Mouse (Mus musculus) small intestine, adult 2 months (tissue): ENCODE data around the gene Mlx.

Experiments used
- CTCF ChIP-seq: fragments of 200-500 bp; IDR thresholded peaks from 2 replicates; pipeline ENCODE4 v1.5.1; 2012; ENCODE audit warnings: low read depth, mild to moderate bottlenecking, control low read depth, inconsistent platforms, low read length, moderate library complexity, mixed read lengths; ENCODE audit not compliant: insufficient replicate concordance, insufficient read length; ENCODE audit errors: extremely low read depth
- POLR2A ChIP-seq: fragments of 200-500 bp; IDR thresholded peaks from 2 replicates; pipeline ENCODE4 v1.6.1; 2012; ENCODE audit warnings: low read depth, mild to moderate bottlenecking, control low read depth, inconsistent platforms, low read length, moderate library complexity

GRCm38 (mm10) chr11:101062971-101063675 is 24.0 kb upstream of the Mlx start:
- TF ChIP-seq CTCF = no peak
- no peak for TF ChIP-seq POLR2A
